Mouse (Mus musculus) kidney, postnatal 10 days (tissue): Measurements from ENCODE around the gene Mvp.
A peak's percentile ranks its signal among the peaks of the same experiment; 100 is the strongest.

Experiments
- DNase-seq: peaks from one replicate; pipeline ENCODE4 v3.0.0; 2021; ENCODE audit warnings: mixed read lengths

Mvp gene

DNA sequence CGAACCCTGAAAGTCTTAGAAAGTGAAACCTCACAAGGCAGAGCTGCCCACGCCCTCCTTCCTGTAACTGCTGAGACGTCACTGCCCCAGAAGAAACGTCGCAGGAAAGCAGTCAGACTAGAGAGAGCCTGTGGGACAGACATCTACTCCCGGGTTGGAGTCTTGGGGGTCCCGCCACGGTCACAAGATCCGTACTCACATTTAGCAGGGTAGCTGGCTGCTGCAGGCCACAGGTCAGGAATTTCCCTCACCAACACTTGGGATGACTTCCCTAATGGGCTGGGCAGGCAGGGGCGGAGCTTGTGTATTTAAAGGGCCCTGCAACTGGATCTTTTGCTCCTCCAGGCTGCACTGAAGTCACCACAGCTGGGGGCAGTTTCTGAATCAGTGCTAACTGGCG, at the start of gene Mvp:
Gene Mvp (minus strand): TSS at position 302 of the 400 bp plus-strand sequence.
- peak; percentile 83 for DNase-seq

DNA sequence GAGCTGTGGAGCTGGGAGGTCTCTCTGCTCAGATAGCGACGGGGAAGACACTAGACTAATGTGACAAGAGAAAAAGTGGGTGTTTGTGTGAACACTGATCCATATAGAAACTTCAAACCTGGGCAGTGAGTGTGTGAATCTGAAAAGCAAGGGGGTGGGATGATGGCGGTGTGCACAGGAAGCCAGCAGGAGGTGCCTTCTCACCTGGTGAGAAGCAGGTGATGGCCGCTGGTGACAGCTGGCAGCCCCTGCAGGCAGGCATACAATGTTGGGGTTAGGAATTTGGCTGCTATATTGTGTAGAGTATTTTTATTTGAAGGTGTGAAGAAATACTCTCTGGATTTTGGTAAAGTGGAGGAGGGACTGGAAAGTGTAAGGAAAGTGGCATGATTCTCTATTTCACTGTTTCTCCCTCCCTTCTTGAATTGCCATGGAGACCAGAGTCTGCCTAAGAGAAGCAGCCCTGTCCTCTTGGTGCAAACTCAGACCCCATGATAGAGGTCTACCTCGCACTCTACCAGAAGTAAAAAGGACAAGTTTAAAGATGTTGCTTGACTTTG, 40.7 kb upstream of the Mvp start:
- no peak for DNase-seq

DNA sequence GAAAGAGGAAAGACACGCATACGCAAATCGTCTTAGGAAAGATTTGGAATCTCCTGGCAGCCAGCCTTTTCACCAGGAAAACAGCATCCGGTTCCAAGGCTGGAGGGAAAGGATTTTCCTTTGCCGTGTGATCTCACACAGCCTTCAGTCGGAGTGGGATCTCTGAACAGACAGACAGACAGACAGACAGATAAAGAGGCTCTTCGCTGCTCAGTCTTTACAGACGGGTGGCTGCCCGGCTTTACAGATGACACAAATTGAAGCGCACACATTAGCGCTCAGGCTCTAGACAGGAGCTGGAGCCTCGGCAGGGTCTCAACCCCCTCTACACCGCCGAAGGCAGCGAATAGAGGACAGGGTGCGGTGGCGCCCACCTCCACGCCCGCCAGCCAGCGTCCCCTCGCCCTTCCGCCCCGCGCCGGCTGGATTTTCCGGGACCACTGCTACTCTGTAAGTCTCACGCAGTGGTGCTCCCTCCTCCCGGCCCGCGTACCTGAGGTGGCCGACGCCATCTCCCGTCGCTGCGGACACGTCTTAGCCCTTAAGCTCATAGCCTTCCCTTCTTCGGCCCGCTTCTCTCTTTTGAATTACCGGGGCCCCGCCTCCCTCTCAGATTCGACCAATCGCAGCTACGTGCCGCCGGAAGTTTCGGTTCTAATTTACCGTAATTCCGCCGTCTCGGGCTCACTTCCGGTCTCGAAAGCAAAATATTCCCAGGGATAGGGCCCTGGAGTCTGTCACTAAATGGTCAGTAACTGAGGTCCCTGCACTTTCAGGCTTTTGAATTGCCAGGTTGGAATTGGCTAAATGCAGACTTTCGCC, 27.6 kb upstream of the Mvp start, which contains the start of gene Kif22:
Gene Kif22 (minus strand): TSS at position 621 of the 822 bp plus-strand sequence.
- DNase-seq = peak; percentile 94

DNA sequence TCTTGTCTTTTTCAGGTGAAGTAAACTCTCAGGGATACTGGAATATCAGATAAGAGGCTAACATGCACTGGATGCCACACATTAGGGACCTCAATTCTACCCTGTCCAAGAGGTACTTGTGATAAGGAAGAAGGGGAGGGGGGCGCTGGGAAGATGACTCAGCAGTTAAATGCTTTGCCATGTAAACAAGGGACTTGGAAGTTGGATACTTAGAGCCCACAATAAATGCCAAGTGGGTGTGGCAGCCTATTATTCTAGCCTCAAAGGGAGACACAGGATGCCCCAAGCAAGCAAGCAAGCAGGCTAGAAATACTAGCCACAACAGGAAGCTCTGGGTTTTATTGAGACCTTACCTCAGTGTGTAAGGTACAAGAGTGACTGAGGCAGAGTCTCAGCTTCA, 16.8 kb upstream of the Mvp start:
- DNase-seq = no peak

DNA sequence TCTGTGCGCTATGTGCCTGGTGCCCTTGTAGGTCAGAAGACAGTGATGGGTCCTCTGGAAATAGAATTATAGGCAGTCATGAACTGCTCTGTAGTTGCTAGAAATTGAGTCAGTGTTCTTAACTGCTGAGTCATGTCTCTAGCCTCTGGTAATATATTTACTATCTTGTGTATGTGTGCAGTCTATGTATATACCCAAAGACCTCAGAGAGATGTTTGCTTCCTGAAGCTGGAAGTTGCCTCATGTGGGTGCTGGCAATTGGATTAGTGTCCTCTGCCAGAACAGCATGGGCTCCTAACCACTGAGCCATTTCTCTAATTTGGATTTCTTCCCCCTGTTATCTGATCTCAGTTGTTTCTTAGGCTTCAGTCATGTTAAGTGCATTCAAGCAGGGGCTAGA, 15.8 kb upstream of the Mvp start:
- no peak for DNase-seq

DNA sequence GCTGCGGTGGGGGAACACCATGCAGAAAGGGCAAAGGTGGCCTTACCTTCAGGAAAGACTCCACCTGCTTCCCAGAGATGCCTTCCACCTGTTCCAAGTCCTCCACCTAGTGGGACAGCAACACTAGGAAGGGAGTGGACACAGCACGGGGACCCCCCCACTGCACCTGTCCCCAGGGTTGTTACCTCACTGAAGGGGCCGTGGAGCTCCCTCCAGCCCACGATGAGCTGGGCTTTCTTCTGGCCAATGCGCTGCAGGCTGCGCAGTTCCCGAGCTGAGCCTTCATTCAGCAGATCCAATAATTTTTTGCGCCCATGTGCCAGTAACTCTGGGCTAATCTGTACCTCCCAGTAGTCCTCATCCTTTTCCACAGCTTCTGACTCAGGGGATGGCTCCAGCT, 13.5 kb upstream of the Mvp start:
- DNase-seq = no peak

DNA sequence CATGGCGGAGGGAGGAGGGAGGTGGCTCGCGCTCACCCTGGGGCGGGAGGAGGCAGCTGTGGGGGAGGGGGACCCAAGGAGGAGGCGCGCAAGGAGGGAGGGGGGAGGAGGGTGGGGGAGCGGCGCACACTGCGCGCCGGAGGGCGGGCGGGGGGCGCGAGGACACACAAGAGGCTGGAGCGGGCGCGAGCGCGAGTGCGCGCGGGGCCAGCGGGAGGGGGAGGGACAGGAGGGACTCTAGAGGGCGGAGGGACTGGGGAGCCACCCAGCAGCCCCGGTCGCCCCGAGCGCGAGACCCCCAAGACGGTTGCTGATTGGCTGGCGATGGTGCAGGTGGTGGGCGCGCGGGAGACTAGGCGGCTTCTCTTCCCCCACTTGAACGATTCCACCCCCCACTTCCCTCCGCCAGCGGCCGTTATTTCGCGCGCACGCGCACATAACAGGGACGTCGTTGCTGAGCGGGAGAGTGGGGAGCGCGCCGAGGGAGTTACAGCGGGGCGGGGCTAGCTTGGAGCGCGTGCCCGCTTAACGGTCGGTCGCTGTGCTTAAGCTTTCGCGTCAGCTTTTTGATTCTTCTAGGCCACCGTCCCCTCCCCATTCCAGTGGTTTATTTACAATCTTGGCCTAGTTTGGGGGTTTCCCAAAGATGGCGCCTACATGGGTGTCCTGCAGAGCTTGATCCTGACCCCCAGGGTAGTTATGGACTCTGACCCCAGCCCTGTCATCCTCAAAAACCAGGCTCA, 12.7 kb upstream of the Mvp start, which contains the start of gene Maz:
Gene Maz (minus strand): TSS at position 54 of the 743 bp plus-strand sequence.
- peak; percentile 100 for DNase-seq

DNA sequence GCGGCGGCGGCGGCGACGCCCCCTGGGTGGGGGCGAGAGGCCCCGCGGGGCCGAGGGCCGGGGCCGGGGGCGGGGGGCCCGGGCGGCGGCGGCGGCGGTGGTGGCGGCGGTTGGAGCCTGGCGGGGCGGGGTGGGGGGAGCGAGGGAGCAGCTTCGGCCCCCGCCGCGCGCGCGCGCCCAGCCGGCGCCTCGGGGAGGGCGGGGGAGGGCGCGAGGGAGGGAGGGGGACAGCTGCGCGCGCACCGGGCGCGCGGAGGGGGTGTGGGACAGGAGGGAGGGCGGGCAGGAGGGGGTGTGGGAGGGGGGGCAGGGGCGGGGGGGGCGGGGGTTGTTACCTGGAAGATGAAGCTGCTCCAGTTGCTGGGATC, 12.2 kb upstream of the Mvp start:
- DNase-seq = no peak

DNA sequence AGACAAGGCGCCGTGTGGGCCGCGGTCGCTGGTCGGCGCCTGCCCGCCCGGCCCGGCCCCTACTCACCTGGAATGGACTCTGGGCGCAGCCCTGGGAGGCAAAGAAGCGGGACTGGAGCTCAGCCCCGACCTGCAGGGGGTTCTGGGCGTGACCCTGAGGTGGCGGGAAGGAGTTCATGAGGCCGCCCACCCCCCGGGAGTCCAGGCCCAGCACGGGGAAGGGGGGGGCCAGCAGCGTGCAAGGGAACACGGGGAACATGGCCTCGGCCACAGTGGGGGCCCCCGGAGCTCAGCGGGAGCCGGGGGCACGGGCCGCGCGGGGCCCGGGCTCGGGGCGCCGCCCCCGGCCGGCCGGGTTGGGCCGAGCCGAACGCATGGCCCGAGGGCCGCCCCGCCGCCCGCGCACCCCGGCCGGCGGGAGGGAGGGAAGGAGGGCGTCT, 11.8 kb upstream of the Mvp start:
- DNase-seq = peak; percentile 89

DNA sequence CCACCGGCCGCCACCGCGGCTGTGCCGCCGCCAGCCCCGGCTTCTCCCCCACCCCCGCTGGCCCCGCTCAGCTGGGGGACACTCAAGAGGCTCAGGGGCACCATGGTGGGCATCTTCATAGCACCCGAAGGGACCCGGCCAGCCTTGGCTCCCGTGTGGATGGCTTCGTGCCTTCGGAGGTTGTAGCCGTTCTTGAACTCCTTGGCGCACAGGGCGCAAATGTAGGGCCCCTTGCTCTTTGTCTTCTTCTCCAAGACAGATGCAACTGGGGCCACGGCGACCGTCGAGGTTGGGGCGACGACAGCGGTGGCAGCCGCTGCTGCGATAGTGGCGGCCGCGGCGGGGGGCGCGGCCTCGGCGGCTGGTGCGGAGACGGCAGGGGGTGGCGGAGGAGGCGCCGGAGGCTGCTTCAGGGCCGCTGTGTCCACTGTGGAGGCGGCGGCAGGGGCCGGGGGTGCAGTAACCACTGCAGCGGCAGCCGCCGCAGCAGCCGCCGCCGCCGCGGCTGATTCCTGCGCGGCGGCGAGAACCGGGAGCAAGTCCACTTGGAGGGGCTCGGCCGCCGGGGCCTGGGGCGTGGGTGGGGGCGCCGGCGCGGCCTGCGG, 11.2 kb upstream of the Mvp start:
- DNase-seq = peak; percentile 79

DNA sequence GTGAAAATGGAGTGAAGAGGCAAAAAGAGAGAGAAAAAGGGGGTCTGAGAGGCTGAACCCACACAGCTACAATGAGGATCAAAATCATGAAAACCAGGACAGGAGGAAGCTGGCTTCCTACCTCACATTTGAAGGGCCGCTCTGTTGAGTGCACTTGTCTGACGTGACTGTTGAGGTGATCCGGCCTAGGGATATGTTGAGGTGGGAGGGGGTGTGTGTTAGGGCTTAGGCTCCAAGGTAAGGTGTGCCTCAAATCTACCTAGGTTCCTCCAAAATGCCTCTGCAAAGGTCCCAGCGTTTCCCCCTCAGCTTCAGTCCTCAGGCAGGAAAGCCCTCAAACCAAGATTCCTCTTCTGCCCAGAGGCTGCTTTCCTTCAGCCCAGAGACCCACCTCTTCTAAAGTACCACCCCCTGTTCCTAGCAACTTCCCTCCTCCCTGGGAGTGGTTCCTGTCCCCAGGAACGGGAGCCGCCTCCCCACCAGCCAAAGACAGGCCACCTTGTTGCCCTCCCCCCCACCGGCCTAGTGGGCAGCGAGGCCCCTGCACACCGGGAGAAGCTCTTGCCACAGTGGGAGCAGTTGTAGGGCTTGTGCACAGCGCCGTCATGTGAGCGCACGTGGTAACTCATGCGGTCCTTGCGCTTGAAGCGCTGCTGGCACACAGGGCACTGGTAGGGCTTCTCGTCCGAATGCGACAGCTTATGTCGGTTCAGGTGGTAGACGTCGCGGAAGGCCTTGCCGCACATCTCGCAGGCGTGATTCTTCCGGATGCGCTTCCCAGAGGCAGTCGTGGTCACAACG, 10.5 kb upstream of the Mvp start:
- DNase-seq = peak; percentile 90

DNA sequence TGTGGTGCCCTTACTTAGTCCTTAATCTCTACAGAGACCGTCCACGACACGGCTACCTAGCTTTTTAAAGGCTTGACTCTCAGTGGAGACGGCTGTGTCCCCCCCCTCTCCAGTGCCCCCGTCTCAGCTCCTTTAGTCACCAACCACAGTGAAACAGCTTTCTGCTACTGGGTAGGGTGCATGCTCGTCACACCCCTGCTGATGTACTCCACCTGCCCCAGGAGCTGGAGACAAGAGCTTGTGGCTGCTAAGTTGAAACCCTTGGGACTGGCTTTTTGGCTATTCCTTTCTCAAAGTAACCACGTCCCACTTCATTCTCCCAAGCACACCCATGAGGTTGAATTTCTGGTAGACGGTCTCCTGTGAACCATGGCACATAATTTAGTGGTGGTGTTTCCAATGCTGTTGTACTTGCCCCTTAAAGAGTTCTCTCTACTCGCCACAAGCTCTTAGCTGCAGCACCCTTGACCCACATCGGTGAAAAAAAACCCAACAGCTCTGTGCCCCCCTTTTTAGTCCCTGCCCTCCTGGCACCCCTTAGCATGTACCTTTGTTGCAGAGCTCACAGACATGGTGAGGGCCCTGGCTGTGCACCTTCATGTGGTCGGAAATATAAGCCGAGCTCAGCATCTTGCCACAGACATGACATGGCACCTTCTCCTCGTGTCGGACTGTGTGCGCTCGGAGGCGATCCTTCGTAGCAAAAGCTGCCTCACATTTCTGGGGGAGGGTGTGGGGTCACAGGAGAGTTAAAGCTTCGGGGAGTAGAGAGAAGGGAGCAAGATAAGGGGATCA, 9.7 kb upstream of the Mvp start:
- no peak for DNase-seq

DNA sequence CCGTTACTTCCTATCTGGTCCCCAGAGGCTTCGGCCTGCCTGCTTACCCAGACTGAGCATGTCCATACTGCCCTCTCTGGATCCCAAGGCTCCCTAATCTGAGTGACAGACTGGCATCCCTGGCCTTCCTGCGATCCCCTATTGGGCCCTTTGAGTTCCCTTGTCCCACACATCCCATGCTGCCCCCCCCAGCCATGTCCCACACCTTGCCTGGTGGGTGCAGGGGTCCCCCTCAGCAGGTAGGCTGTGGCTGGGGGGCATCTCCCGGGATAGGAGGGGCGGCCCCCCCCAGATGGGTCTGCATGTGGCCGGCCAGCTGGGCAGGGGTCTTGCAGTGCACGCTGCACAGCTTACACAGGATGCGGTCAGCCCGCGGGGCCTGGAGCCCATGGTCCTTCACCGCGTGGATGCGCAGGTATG, 8.9 kb upstream of the Mvp start:
- DNase-seq = peak; percentile 37

DNA sequence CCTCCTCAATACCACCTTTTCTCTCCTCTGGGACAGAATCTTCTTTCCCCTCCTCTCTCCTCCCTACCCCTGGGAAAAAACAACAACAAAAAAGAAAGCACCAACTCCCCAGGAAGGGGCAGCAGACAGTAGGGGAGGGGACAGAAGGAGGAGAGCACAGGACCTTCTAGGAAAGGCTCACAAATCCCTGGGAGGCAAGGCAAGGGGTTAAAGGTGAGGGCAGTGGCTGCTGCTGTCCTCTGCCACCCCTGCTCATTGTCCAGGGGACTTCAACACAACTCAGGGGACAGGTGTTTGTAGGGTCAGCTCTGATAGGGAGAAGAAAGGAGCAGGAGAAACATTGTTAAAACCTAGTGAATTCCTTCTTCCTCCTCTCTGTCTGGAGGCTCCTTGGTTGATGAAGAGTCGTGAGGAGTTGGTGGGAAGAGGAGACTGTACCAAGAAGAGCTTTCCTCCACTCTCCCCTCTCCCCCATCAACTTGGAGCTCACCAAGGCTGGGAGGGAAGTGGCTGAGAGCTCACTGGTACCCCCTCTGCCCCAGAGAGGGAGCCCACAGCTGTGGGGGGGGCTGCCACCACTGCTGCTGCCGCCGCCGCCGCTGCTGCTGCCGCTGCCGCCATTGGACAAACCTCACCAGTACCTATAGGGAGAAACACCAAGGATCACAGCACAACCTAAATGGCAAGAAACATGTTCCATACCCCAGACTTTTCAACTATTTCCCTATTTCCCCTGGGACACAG, 8.3 kb upstream of the Mvp start:
- no peak for DNase-seq

DNA sequence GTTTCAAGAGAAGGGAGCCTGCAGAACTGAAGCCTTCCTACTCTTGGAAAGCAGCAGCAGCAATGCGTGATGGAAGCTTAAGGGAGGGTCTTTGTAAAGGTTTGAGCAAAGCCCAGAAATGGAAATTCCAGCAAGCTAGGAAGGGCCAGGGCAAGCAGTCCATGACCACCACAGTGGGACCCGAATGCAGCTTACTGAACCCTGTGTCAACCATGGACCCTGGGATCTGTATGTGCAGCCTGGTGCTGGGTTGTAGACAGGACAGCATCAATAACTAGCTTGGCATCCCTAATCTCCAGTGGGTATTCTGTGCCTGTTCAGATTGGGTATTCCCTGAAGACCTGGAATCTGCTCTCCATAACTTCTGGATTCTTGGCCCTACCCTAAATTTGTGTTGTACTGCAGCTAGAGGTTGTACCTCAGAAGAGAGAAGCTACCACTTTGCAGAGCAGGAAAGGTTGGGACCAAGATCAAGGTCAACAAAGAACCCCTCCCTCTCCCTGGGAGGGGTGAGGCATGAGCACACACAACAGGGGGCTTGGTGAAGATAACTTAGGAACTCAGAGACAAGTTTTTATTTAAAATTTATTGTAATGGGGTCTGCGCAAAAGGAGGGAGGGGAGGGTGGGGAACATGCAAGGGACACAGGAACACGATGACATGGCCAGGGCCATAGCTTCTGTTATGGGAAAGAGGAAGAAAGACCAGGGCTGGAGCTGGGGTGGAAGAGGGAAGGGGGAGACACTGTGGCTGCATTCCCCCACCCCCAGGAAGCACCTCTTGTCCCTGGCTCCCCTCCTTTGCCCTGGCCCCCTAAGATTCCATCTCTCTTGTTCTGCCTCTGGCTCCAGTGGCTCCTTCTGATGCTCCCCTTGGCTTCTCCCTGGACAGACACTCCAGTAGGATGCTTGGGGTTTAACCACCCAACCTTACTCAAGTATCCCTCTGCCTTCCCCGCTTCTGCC, 7.4 kb upstream of the Mvp start:
- no peak for DNase-seq

DNA sequence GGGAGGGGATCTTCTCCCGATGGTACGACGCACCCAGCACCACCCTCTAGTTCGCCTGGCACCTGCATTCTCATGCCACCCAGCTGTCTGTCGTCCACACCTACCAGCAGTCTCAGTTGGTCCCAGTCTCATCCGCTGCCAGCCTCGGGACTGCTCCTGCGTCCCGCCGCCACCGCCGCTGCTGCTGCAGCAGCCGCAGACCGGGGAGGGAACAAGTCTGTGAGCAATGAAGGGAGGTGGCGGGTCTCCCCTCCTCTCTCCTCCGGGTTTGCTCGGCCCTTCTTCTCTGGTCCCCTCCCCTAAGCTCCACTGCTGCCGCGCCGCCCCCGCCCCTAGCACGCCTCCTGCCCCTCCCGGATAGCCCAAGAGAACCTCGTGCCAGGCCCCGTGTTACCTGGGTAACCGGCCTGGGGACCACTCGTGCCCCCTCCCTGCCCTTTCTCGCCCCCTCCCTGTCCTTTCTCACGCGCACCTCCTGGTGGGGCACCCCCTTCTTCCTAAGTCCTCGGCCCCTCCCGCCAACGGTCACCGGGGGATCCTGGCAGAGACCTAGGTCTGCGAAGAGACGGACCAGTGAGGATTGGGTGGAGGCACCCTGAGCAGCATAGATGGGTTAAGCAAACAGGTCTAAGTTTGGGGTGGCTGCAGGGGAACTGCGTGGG, 6.6 kb upstream of the Mvp start, which contains the start of the genes Gm42742 and Prrt2:
Gene Gm42742 (minus strand): TSS at position 197 of the 662 bp plus-strand sequence.
Gene Prrt2 (minus strand): TSS at position 311 of the 662 bp plus-strand sequence.
- peak; percentile 77 for DNase-seq

DNA sequence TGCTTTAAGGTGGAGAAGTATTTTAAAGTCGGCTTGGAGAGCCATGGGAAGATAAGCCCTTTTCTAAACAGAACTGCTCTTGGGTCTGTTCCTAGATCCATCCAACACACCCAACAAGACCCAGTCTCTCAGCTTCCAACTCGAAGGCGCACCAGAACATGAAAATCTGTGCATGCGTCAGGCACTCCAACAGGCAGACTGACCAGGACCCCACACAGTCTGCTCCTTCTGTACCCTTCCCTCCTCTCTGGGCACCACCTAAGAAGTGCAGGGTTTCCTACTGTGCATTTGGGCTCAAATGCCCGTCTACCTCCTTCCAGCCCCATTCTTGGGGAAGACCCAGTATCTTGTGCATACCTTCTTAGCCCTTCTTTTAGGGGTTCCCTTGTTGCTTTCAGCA, 6.1 kb upstream of the Mvp start:
- DNase-seq = no peak

DNA sequence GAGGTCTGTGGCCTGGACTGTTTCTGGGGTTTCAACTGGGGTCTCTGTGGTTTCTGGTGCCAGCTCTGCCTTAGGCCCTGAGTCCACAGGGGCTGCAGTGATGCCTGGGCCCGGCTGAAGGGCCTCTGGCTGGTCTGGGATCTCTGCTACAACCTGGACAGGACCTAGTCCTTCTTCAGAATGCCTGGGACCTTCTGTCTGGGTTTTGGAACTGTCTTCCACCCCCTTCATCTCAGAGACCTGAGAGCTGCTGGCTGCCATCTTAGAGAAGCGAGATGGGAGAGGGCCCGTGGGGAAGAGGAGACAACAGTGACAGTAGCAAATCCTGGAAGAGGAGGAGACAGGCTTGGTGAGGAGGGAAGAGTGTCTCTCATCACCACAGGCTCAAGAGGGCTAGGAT, 5.6 kb upstream of the Mvp start:
- DNase-seq = no peak
